Mouse (Mus musculus): ENCODE results near the gene Il23a. TPM values are rescaled to one million over a fixed set of nuclear protein-coding genes. Genes with fewer than 3 reads are reported as not detected.
"Not testable (repeated sequence)": the region's sequence is repeated elsewhere in the genome, so short reads cannot be mapped to it uniquely, and the experiment has no call there.

Gene Il23a
- polyA plus RNA-seq, 2 experiments: 0.08 TPM; not detected in 1

GRCm38 (mm10) chr10:128282886-128283450 is 15.6 kb downstream of the Il23a start:
- ATAC-seq (ENCODE audit: insufficient read depth) (no peak), DNase-seq (ENCODE audit: low read depth in 3 of 3, low spot score in 3 of 3) (no peak)
- H3K4me2 ChIP-seq (ENCODE audit: low read depth): no peak overlapping the region
- H3K27me3 ChIP-seq (ENCODE audit: control insufficient read depth, insufficient read depth, low read length): no peaks in the 10 kb centered on the region
- no peak overlapping the region for H3K4me3 ChIP-seq (ENCODE audit: insufficient read depth in 1 of 2, low read depth in 2 of 2, low read length in 2 of 2)
- H3K9me3 ChIP-seq (ENCODE audit: control insufficient read depth, low read length): no peaks in the 10 kb centered on the region
- no peak overlapping the region for H3K9ac ChIP-seq (replicated peaks)
- H3K36me3 ChIP-seq (replicated peaks; ENCODE audit: control insufficient read depth, insufficient read depth, low read depth): peaks cover 10% of the 10 kb centered on the region
- 81% methylated on average over 20 of the region's 20 CpGs for WGBS (ENCODE audit: insufficient replicate concordance)
- H3K27ac ChIP-seq: no peak overlapping the region
- no peak for TF ChIP-seq CTCF (IDR thresholded peaks at IDR 0.05; ENCODE audit: low read depth)
- no peak for TF ChIP-seq EP300 (IDR thresholded peaks at IDR 0.05; ENCODE audit: low read depth)
- no peaks in the 10 kb centered on the region for H3K4me1 ChIP-seq (replicated peaks; ENCODE audit: control insufficient read depth in 2 of 2, insufficient read depth in 2 of 2, low read length in 1 of 2)

GRCm38 (mm10) chr10:128281682-128282081 is 16.9 kb downstream of the Il23a start:
- no peaks in the 10 kb centered on the region for H3K4me1 ChIP-seq (replicated peaks; ENCODE audit: control insufficient read depth in 2 of 2, insufficient read depth in 2 of 2, low read length in 1 of 2)
- H3K27ac ChIP-seq: no peak overlapping the region
- WGBS (ENCODE audit: insufficient replicate concordance): 85% methylated on average over 14 of the region's 14 CpGs
- H3K4me3 ChIP-seq (ENCODE audit: insufficient read depth in 1 of 2, low read depth in 2 of 2, low read length in 2 of 2): no peak overlapping the region
- no peaks in the 10 kb centered on the region for H3K27me3 ChIP-seq (ENCODE audit: control insufficient read depth, insufficient read depth, low read length)
- peaks cover 10% of the 10 kb centered on the region for H3K36me3 ChIP-seq (replicated peaks; ENCODE audit: control insufficient read depth, insufficient read depth, low read depth)
- TF ChIP-seq EP300 (IDR thresholded peaks at IDR 0.05; ENCODE audit: low read depth) (no peak), CTCF (IDR thresholded peaks at IDR 0.05; ENCODE audit: low read depth) (peak; percentile 9; the same call in 1 of the 2 replicates)
- H3K4me2 ChIP-seq (ENCODE audit: low read depth): no peak overlapping the region
- ATAC-seq (ENCODE audit: insufficient read depth): no peak
- no peak for DNase-seq (ENCODE audit: low read depth in 3 of 3, low spot score in 3 of 3)
- no peak overlapping the region for H3K9ac ChIP-seq (replicated peaks)
- no peaks in the 10 kb centered on the region for H3K9me3 ChIP-seq (ENCODE audit: control insufficient read depth, low read length)

GRCm38 (mm10) chr10:128280943-128281342 is 17.6 kb downstream of the Il23a start:
- Histone ChIP-seq H3K36me3 (replicated peaks; ENCODE audit: control insufficient read depth, insufficient read depth, low read depth) (peaks cover 10% of the 10 kb centered on the region), H3K27ac (no peak overlapping the region), H3K9ac (replicated peaks) (no peak overlapping the region), H3K4me1 (replicated peaks; ENCODE audit: control insufficient read depth in 2 of 2, insufficient read depth in 2 of 2, low read length in 1 of 2) (no peaks in the 10 kb centered on the region), H3K4me2 (ENCODE audit: low read depth) (no peak overlapping the region), H3K9me3 (ENCODE audit: control insufficient read depth, low read length) (no peaks in the 10 kb centered on the region), H3K4me3 (ENCODE audit: insufficient read depth in 1 of 2, low read depth in 2 of 2, low read length in 2 of 2) (no peak overlapping the region), H3K27me3 (ENCODE audit: control insufficient read depth, insufficient read depth, low read length) (no peaks in the 10 kb centered on the region)
- ATAC-seq (ENCODE audit: insufficient read depth): no peak
- no peak for DNase-seq (ENCODE audit: low read depth in 3 of 3, low spot score in 3 of 3)
- no peak for TF ChIP-seq EP300 (IDR thresholded peaks at IDR 0.05; ENCODE audit: low read depth)
- TF ChIP-seq CTCF (IDR thresholded peaks at IDR 0.05; ENCODE audit: low read depth): no peak
- WGBS (ENCODE audit: insufficient replicate concordance): 75% methylated on average over 6 of the region's 6 CpGs

- WGBS (ENCODE audit: insufficient replicate concordance): 67% methylated on average over 6 of the region's 6 CpGs
- H3K36me3 ChIP-seq (replicated peaks; ENCODE audit: control insufficient read depth, insufficient read depth, low read depth): peaks cover 4% of the 10 kb centered on the region
- H3K27ac ChIP-seq: no peak overlapping the region
Measured at GRCm38 (mm10) chr10:128278158-128278557, 20.4 kb downstream of the Il23a start.

GRCm38 (mm10) chr10:128275374-128275773 is 23.2 kb downstream of the Il23a start:
- H3K27me3 ChIP-seq (ENCODE audit: control insufficient read depth, insufficient read depth, low read length); H3K36me3 ChIP-seq (replicated peaks; ENCODE audit: control insufficient read depth, insufficient read depth, low read depth); H3K9me3 ChIP-seq (ENCODE audit: control insufficient read depth, low read length); ATAC-seq (ENCODE audit: insufficient read depth); DNase-seq (ENCODE audit: low read depth in 3 of 3, low spot score in 3 of 3); H3K27ac ChIP-seq; H3K4me3 ChIP-seq (ENCODE audit: insufficient read depth in 1 of 2, low read depth in 2 of 2, low read length in 2 of 2); H3K4me2 ChIP-seq (ENCODE audit: low read depth); H3K9ac ChIP-seq (replicated peaks); H3K4me1 ChIP-seq (replicated peaks; ENCODE audit: control insufficient read depth in 2 of 2, insufficient read depth in 2 of 2, low read length in 1 of 2): not testable (repeated sequence)
- WGBS (ENCODE audit: insufficient replicate concordance): 82% methylated on average over 1 of the region's 1 CpGs

More at GRCm38 (mm10) chr10:128278158-128278557, 20.4 kb downstream of the Il23a start:
- Histone ChIP-seq H3K9me3 (ENCODE audit: control insufficient read depth, low read length) (no peaks in the 10 kb centered on the region), H3K27me3 (ENCODE audit: control insufficient read depth, insufficient read depth, low read length) (no peaks in the 10 kb centered on the region), H3K9ac (replicated peaks) (no peak overlapping the region), H3K4me3 (ENCODE audit: insufficient read depth in 1 of 2, low read depth in 2 of 2, low read length in 2 of 2) (no peak overlapping the region), H3K4me1 (replicated peaks; ENCODE audit: control insufficient read depth in 2 of 2, insufficient read depth in 2 of 2, low read length in 1 of 2) (no peaks in the 10 kb centered on the region), H3K4me2 (ENCODE audit: low read depth) (no peak overlapping the region)
- no peak for TF ChIP-seq CTCF (IDR thresholded peaks at IDR 0.05; ENCODE audit: low read depth)
- ATAC-seq (ENCODE audit: insufficient read depth) (no peak), DNase-seq (ENCODE audit: low read depth in 3 of 3, low spot score in 3 of 3) (no peak)

All from liver, embryonic 14.5 days (tissue).